Mouse (Mus musculus) heart, embryonic 14.5 days (tissue): ENCODE results near the gene Tomt. TPM values are rescaled to one million over a fixed set of nuclear protein-coding genes. Genes with fewer than 3 reads are reported as not detected.

Source experiments
- ATAC-seq: fragments of 200-750 bp; cut with Nextera tagmentation; 2 replicates; pipeline ENCODE4 v1.8.0; 2017; ENCODE audit warnings: low read depth, moderate TSS enrichment; ENCODE audit not compliant: insufficient number of reproducible peaks, insufficient read depth, low FRiP score
- H3K27ac ChIP-seq, 2 experiments: fragments of 200-500 bp in 1 of 2; fragments of 300-500 bp in 1 of 2; sonication (generic) in 1 of 2; replicated peaks in 1 of 2; 2 replicates each; pipeline ENCODE4 v1.5.1; 2012 to 2014; ENCODE audit warnings: low read depth in 2 of 2, low read length in 2 of 2, control low read depth in 1 of 2, mild to moderate bottlenecking in 1 of 2, mixed read lengths in 1 of 2; ENCODE audit not compliant: control insufficient read depth in 1 of 2, insufficient read depth in 1 of 2
- H3K27me3 ChIP-seq: fragments of 300-500 bp; sonication (generic); 2 replicates; pipeline ENCODE4 v1.6.1; 2014; ENCODE audit warnings: mild to moderate bottlenecking, low read length, control low read depth; ENCODE audit not compliant: control insufficient read depth, insufficient read depth
- H3K36me3 ChIP-seq: fragments of 300-500 bp; sonication (generic); 2 replicates; pipeline ENCODE4 v1.6.1; 2014; ENCODE audit warnings: mild to moderate bottlenecking, control low read depth, low read length, mixed read lengths; ENCODE audit not compliant: control insufficient read depth, insufficient read depth
- H3K4me1 ChIP-seq, 2 experiments: fragments of 200-500 bp in 1 of 2; fragments of 300-500 bp in 1 of 2; sonication (generic) in 1 of 2; 2 replicates each; pipeline ENCODE4 v1.6.1; 2012 to 2014; ENCODE audit warnings: low read length in 2 of 2, control low read depth in 1 of 2, mixed read lengths in 1 of 2; ENCODE audit not compliant: control insufficient read depth in 2 of 2, insufficient read depth in 2 of 2
- H3K4me2 ChIP-seq: fragments of 300-500 bp; sonication (generic); 2 replicates; pipeline ENCODE4 v1.6.1; 2014; ENCODE audit warnings: mild to moderate bottlenecking, low read length
- H3K4me3 ChIP-seq, 2 experiments: fragments of 200-500 bp in 1 of 2; fragments of 300-500 bp in 1 of 2; sonication (generic) in 1 of 2; 2 replicates each; pipeline ENCODE4 v1.5.1; 2012 to 2014; ENCODE audit warnings: low read length in 2 of 2, mild to moderate bottlenecking in 2 of 2, control low read depth in 1 of 2, low read depth in 1 of 2, moderate library complexity in 1 of 2; ENCODE audit not compliant: control insufficient read depth in 1 of 2, insufficient read depth in 1 of 2
- H3K9ac ChIP-seq: fragments of 300-500 bp; sonication (generic); 2 replicates; pipeline ENCODE4 v1.6.1; 2014; ENCODE audit warnings: mild to moderate bottlenecking, low read length
- H3K9me3 ChIP-seq: fragments of 300-500 bp; sonication (generic); 2 replicates; pipeline ENCODE4 v1.6.1; 2016; ENCODE audit warnings: low read length, control low read depth; ENCODE audit not compliant: control insufficient read depth
- WGBS: fragments of 180-500 bp; shearing (Covaris S2); extraction: QIAGEN DNeasy Blood & Tissue Kit; methylation state at CpG from one replicate; pipeline ENCODE4 v1.1.7; 2014; 5-methylcytosine and 5-hydroxymethylcytosine counted together
- polyA plus RNA-seq: library from polyadenylated mRNA; unstranded; fragments of >200 nt; fragmentation: Nextera tagmentation; extraction: Ambion mirVana; gene quantifications from 2 replicates; pipeline ENCODE4 v1.2.1, GENCODE M21; 2014

Tomt gene
- polyA plus RNA-seq, 1 experiment from 2014 or later, result 0.14 TPM

DNA sequence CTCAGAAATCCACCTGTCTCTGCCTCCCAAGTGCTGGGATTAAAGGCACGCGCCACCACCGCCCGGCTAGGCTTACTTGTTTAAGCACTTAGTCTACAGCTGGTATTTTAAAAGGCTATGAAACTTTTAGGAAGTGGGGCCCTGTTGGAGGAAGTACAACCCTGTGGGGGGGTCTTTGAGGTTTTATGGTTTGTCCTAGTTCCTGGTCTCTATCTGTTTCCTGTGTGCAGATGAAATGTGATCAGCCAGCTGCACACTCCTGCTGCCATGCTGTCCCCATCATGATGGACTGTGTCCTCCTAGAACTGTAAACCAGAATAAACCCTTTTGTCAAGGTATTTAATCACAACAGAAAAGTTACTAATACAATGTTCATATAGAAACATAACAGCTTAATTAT lies 22.0 kb downstream of the Tomt start:
- 98% methylated on average over 4 of the region's 4 CpGs for WGBS
- Histone ChIP-seq H3K27ac (no peak overlapping the region), H3K4me2 (no peak overlapping the region), H3K36me3 (no peaks in the 10 kb centered on the region), H3K4me3 (no peak overlapping the region), H3K9ac (no peak overlapping the region), H3K9me3 (no peaks in the 10 kb centered on the region), H3K4me1 (peaks cover 0 to 3% of the 10 kb centered on the region in 2 experiments; a peak in 1 of 4 replicates), H3K27me3 (no peaks in the 10 kb centered on the region)
- no peak for ATAC-seq

GRCm38 (mm10) chr7:101882413-101883154 lies 23.6 kb downstream of the Tomt start:
- Histone ChIP-seq H3K9ac (no peak overlapping the region; the same call in 1 of the 2 replicates), H3K4me3 (no peak overlapping the region), H3K36me3 (no peaks in the 10 kb centered on the region), H3K4me2 (no peak overlapping the region), H3K27me3 (no peaks in the 10 kb centered on the region), H3K27ac (no peak overlapping the region), H3K4me1 (peaks cover 0 to 3% of the 10 kb centered on the region in 2 experiments; a peak in 1 of 4 replicates), H3K9me3 (no peaks in the 10 kb centered on the region)
- WGBS, result 55% methylated on average over 9 of the region's 9 CpGs
- no peak for ATAC-seq

GRCm38 (mm10) chr7:101880855-101881254 lies 25.3 kb downstream of the Tomt start:
- Histone ChIP-seq H3K4me2 (no peak overlapping the region), H3K9me3 (no peaks in the 10 kb centered on the region), H3K36me3 (no peaks in the 10 kb centered on the region), H3K4me1 (peaks cover 0 to 3% of the 10 kb centered on the region in 2 experiments; a peak in 1 of 4 replicates), H3K9ac (no peak overlapping the region), H3K27me3 (no peaks in the 10 kb centered on the region), H3K4me3 (no peak overlapping the region), H3K27ac (no peak overlapping the region)
- WGBS, result 71% methylated on average over 4 of the region's 4 CpGs
- ATAC-seq, result no peak

GRCm38 (mm10) chr7:101875978-101876377 lies 30.2 kb downstream of the Tomt start:
- H3K36me3 ChIP-seq, result no peaks in the 10 kb centered on the region
- peaks cover 8 to 10% of the 10 kb centered on the region in 2 experiments; a peak in 3 of 4 replicates for H3K4me1 ChIP-seq
- H3K27me3 ChIP-seq, result no peaks in the 10 kb centered on the region
- H3K9ac ChIP-seq, result no peak overlapping the region
- no peak overlapping the region for H3K4me3 ChIP-seq
- H3K4me2 ChIP-seq, result no peak overlapping the region
- no peaks in the 10 kb centered on the region for H3K9me3 ChIP-seq
- ATAC-seq, result no peak
- H3K27ac ChIP-seq, result no peak overlapping the region
- 93% methylated on average over 1 of the region's 1 CpGs for WGBS

DNA sequence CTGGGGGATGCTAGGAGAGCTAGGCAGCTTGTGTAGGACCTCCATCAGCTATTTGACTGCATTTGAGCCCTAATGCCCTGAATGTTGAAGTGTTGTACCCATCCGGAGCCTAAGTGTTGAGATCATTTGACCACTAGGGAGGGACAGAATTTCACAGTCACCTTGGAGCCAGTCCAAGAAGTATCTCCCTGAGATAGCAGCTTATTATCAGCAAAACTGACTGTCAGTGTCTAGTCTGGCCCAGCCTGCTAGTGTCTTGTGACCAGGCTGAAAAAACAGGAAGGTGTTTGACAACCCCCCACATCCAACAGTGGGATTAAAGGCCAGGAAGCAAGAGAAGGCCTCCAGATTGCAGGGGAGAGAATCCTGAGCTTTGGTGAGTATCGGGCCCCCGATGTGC lies 34.9 kb downstream of the Tomt start:
- peak; percentile 55; the same call in 1 of the 2 replicates for ATAC-seq
- Histone ChIP-seq H3K36me3 (no peaks in the 10 kb centered on the region), H3K4me1 (peaks cover 21 to 32% of the 10 kb centered on the region in 2 experiments), H3K27ac (peak overlapping the region; percentile 34 to 46; a peak in 3 of 4 replicates), H3K4me3 (no peak overlapping the region), H3K9ac (no peak overlapping the region), H3K9me3 (no peaks in the 10 kb centered on the region), H3K4me2 (no peak overlapping the region), H3K27me3 (no peaks in the 10 kb centered on the region)
- WGBS, result 25% methylated on average over 3 of the region's 3 CpGs

- no peak within 1 kb of the TSS for H3K4me3 ChIP-seq
- 83% methylated on average over 2 of the region's 2 CpGs for WGBS
- H3K27ac ChIP-seq, result peak within 1 kb of the TSS; percentile 34 to 46; a peak in 3 of 4 replicates
- no peak for ATAC-seq
- no peak within 1 kb of the TSS for H3K4me2 ChIP-seq
- H3K9me3 ChIP-seq, result no peaks in the 10 kb centered on the region
- no peaks in the 10 kb centered on the region for H3K27me3 ChIP-seq
- no peak within 1 kb of the TSS for H3K9ac ChIP-seq
- H3K4me1 ChIP-seq, result peaks cover 21 to 32% of the 10 kb centered on the region in 2 experiments
- no peaks in the 10 kb centered on the region for H3K36me3 ChIP-seq
These were observed 35.5 kb downstream of the Tomt start, which contains the start of gene Folr1 for GRCm38 (mm10) chr7:101870629-101871028. TSS of gene Folr1 (minus strand) at chr7:101870788.

DNA sequence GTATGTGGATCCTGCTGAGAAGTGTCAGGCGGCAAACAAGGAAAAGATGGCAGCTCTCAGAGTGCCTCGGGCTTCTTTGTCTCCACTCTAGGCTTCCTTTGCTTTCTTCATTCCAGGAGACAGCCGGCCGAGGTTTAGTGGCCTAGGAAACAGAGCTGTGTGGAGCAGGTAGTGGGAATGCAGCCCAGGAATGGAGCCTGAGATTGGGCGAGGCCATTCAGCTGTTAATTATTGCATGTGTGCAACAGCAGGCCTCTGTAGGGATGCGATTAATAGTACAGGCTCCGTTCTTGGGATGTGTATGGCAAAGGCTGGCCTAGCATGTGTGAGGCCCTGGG lies 37.0 kb downstream of the Tomt start:
- Histone ChIP-seq H3K9ac (no peak overlapping the region), H3K4me1 (peaks cover 21 to 32% of the 10 kb centered on the region in 2 experiments), H3K4me2 (no peak overlapping the region), H3K27me3 (no peaks in the 10 kb centered on the region), H3K36me3 (no peaks in the 10 kb centered on the region), H3K27ac (0 out of 4 replicates have a peak overlapping the region, but pooled peaks of 1 of the 2 experiments have one; percentile 5), H3K4me3 (no peak overlapping the region), H3K9me3 (no peaks in the 10 kb centered on the region)
- 63% methylated on average over 7 of the region's 7 CpGs for WGBS
- ATAC-seq, result no peak
